Mouse (Mus musculus) hindbrain, postnatal 0 days (tissue): ENCODE results near the gene Abcc1. TPM values are rescaled to one million over a fixed set of nuclear protein-coding genes. Genes with fewer than 3 reads are reported as not detected.

Experiments
- ATAC-seq: fragments of 200-750 bp; cut with Nextera tagmentation; 2 replicates; pipeline ENCODE4 v1.8.0; 2017; ENCODE audit warnings: mild to moderate bottlenecking, moderate TSS enrichment, moderate library complexity
- DNase-seq: peaks from one replicate; pipeline ENCODE4 v3.0.0-alpha.2; 2015; ENCODE audit warnings: low spot score
- H3K27ac ChIP-seq: fragments of 300-500 bp; sonication (generic); 2 replicates; pipeline ENCODE4 v1.5.1; 2014; ENCODE audit warnings: mild to moderate bottlenecking
- H3K27me3 ChIP-seq: fragments of 300-500 bp; sonication (generic); 2 replicates; pipeline ENCODE4 v1.6.1; 2014; ENCODE audit warnings: low read length, mixed read lengths; ENCODE audit not compliant: insufficient read depth
- H3K36me3 ChIP-seq: fragments of 300-500 bp; sonication (generic); 2 replicates; pipeline ENCODE4 v1.6.1; 2014; ENCODE audit warnings: low read length, mixed read lengths; ENCODE audit not compliant: insufficient read depth
- H3K4me1 ChIP-seq: fragments of 300-500 bp; sonication (generic); 2 replicates; pipeline ENCODE4 v1.6.1; 2014; ENCODE audit warnings: antibody characterized with exemption, low read length, mixed read lengths; ENCODE audit not compliant: insufficient read depth
- H3K4me2 ChIP-seq: fragments of 300-500 bp; sonication (generic); 2 replicates; pipeline ENCODE4 v1.6.1; 2014; ENCODE audit warnings: low read depth, mild to moderate bottlenecking, low read length, moderate library complexity, mixed read lengths
- H3K4me3 ChIP-seq: fragments of 300-500 bp; sonication (generic); 2 replicates; pipeline ENCODE4 v1.5.1; 2014; ENCODE audit warnings: low read length
- H3K9ac ChIP-seq: fragments of 300-500 bp; sonication (generic); replicated peaks from 2 replicates; pipeline ENCODE4 v1.6.1; 2014; ENCODE audit warnings: mild to moderate bottlenecking, low read length, moderate library complexity, mixed read lengths
- H3K9me3 ChIP-seq: fragments of 300-500 bp; sonication (generic); 2 replicates; pipeline ENCODE4 v1.6.1; 2016; ENCODE audit warnings: low read length, mixed read lengths
- CTCF ChIP-seq: IDR thresholded peaks from 2 replicates; pipeline ENCODE4 v1.5.1; 2016; ENCODE audit warnings: antibody characterized with exemption, control low read depth, low read depth
- WGBS: fragments of 180-500 bp; shearing (Covaris S2); extraction: QIAGEN DNeasy Blood & Tissue Kit; methylation state at CpG from one replicate; pipeline ENCODE4 v1.1.7; 2014; 5-methylcytosine and 5-hydroxymethylcytosine counted together
- polyA plus RNA-seq: library from polyadenylated mRNA; unstranded; fragments of >200 nt; fragmentation: Nextera tagmentation; extraction: Ambion mirVana; gene quantifications from 2 replicates; pipeline ENCODE4 v1.2.1, GENCODE M21; 2015
- total RNA-seq: library from RNA; depleted of rRNA; stranded (reverse); fragments of >200 nt; gene quantifications from 2 replicates; pipeline ENCODE4 v1.2.3, GENCODE M21; 2014; rRNA removed

Abcc1 gene
- total and polyA plus RNA-seq, 2 experiments from 2014 or later, result 9.1 to 15.2 TPM

GRCm38 (mm10) chr16:14477510-14478300 is 116.3 kb downstream of the Abcc1 start:
- ATAC-seq (no peak), DNase-seq (no peak)
- 67% methylated on average over 10 of the region's 10 CpGs for WGBS
- no peak overlapping the region for H3K9ac ChIP-seq
- no peaks in the 10 kb centered on the region for H3K4me1 ChIP-seq
- TF ChIP-seq CTCF, result no peak
- H3K27me3 ChIP-seq, result no peaks in the 10 kb centered on the region
- H3K4me2 ChIP-seq, result no peak overlapping the region
- peaks cover 14% of the 10 kb centered on the region; the same call in 1 of the 2 replicates for H3K36me3 ChIP-seq
- H3K4me3 ChIP-seq, result no peak overlapping the region
- no peak overlapping the region for H3K27ac ChIP-seq
- H3K9me3 ChIP-seq, result no peaks in the 10 kb centered on the region

- 98% methylated on average over 2 of the region's 2 CpGs for WGBS
- TF ChIP-seq CTCF, result no peak
- H3K9ac ChIP-seq, result no peak overlapping the region
- DNase-seq (no peak), ATAC-seq (no peak)
- H3K4me3 ChIP-seq, result no peak overlapping the region
- no peak overlapping the region for H3K27ac ChIP-seq
- no peaks in the 10 kb centered on the region for H3K4me1 ChIP-seq
- no peak overlapping the region for H3K4me2 ChIP-seq
- H3K36me3 ChIP-seq, result no peaks in the 10 kb centered on the region
- no peaks in the 10 kb centered on the region for H3K27me3 ChIP-seq
- H3K9me3 ChIP-seq, result no peaks in the 10 kb centered on the region
Observed at GRCm38 (mm10) chr16:14479641-14480040, 118.3 kb downstream of the Abcc1 start.

- H3K4me1 ChIP-seq, result no peaks in the 10 kb centered on the region
- H3K36me3 ChIP-seq, result no peaks in the 10 kb centered on the region
- no peak for TF ChIP-seq CTCF
- DNase-seq, result no peak
- H3K4me3 ChIP-seq, result no peak overlapping the region
- H3K4me2 ChIP-seq, result no peak overlapping the region
- no peaks in the 10 kb centered on the region for H3K9me3 ChIP-seq
- no peak overlapping the region for H3K27ac ChIP-seq
- ATAC-seq, result no peak
- H3K27me3 ChIP-seq, result no peaks in the 10 kb centered on the region
- WGBS, result 64% methylated on average over 1 of the region's 1 CpGs
- H3K9ac ChIP-seq, result no peak overlapping the region
Observed at GRCm38 (mm10) chr16:14483221-14483620, 121.9 kb downstream of the Abcc1 start.

GRCm38 (mm10) chr16:14493491-14494114 is 132.2 kb downstream of the Abcc1 start:
- Histone ChIP-seq H3K27ac (no peak overlapping the region), H3K27me3 (no peaks in the 10 kb centered on the region), H3K4me3 (no peak overlapping the region), H3K4me2 (no peak overlapping the region), H3K9me3 (no peaks in the 10 kb centered on the region), H3K36me3 (no peaks in the 10 kb centered on the region), H3K9ac (no peak overlapping the region), H3K4me1 (no peaks in the 10 kb centered on the region)
- ATAC-seq (peak; percentile 38; the same call in 1 of the 2 replicates), DNase-seq (peak; percentile 67)
- 85% methylated on average over 2 of the region's 2 CpGs for WGBS
- TF ChIP-seq CTCF, result peak; percentile 68

GRCm38 (mm10) chr16:14501649-14502360 is 140.4 kb downstream of the Abcc1 start:
- no peak overlapping the region for H3K4me3 ChIP-seq
- peak; percentile 71 for ATAC-seq
- no peak overlapping the region for H3K4me2 ChIP-seq
- WGBS, result 68% methylated on average over 8 of the region's 8 CpGs
- no peaks in the 10 kb centered on the region for H3K9me3 ChIP-seq
- H3K36me3 ChIP-seq, result no peaks in the 10 kb centered on the region
- DNase-seq, result peak; percentile 10
- H3K9ac ChIP-seq, result no peak overlapping the region
- H3K27me3 ChIP-seq, result no peaks in the 10 kb centered on the region
- no peak for TF ChIP-seq CTCF
- H3K4me1 ChIP-seq, result no peaks in the 10 kb centered on the region
- no peak overlapping the region for H3K27ac ChIP-seq

- H3K27me3 ChIP-seq, result no peaks in the 10 kb centered on the region
- H3K9ac ChIP-seq, result no peak overlapping the region
- H3K9me3 ChIP-seq, result no peaks in the 10 kb centered on the region
- 50% methylated on average over 2 of the region's 2 CpGs for WGBS
- H3K4me3 ChIP-seq, result no peak overlapping the region
- H3K4me1 ChIP-seq, result no peaks in the 10 kb centered on the region
- no peak for TF ChIP-seq CTCF
- no peaks in the 10 kb centered on the region for H3K36me3 ChIP-seq
- no peak overlapping the region for H3K27ac ChIP-seq
- H3K4me2 ChIP-seq, result no peak overlapping the region
- no peak for ATAC-seq
- DNase-seq, result no peak
Observed at GRCm38 (mm10) chr16:14506461-14506860, 145.1 kb downstream of the Abcc1 start.

Other genes with a start within 250 kb of the Abcc1 start
- gene Nde1, start 198.3 kb upstream of the Abcc1 start, total RNA-seq, result 19.4 and 26.5 TPM in 2 replicates
- 25.3 and 28.0 TPM in 2 replicates for gene Nde1, start 198.3 kb upstream of the Abcc1 start, polyA plus RNA-seq
- 21.1 and 22.8 TPM in 2 replicates for gene Marf1, start 198.2 kb upstream of the Abcc1 start, total RNA-seq
- gene Marf1, start 198.2 kb upstream of the Abcc1 start, polyA plus RNA-seq, result 7.7 and 8.0 TPM in 2 replicates
- 0.99 and 2.0 TPM in 2 replicates for gene Myh11, start 70.2 kb upstream of the Abcc1 start, total RNA-seq
- gene Myh11, start 70.2 kb upstream of the Abcc1 start, polyA plus RNA-seq, result 0.47 and 0.74 TPM in 2 replicates
- gene Fopnl, start 44.2 kb upstream of the Abcc1 start, total RNA-seq, result 83.8 and 93.0 TPM in 2 replicates
- gene Fopnl, start 44.2 kb upstream of the Abcc1 start, polyA plus RNA-seq, result 206 and 212 TPM in 2 replicates
- gene A630010A05Rik, start 200.8 kb downstream of the Abcc1 start, total RNA-seq, result not detected in 2 replicates
- gene A630010A05Rik, start 200.8 kb downstream of the Abcc1 start, polyA plus RNA-seq, result not detected in 2 replicates